Mouse (Mus musculus): ENCODE measurements around the gene Wdr62. TPM values are rescaled to one million over a fixed set of nuclear protein-coding genes. Genes with fewer than 3 reads are reported as not detected.
"Not testable (repeated sequence)": the region's sequence is repeated elsewhere in the genome, so short reads cannot be mapped to it uniquely, and the experiment has no call there.

Wdr62 gene
- total RNA-seq, 2 experiments from 2014 or later: 1.8 to 3.8 TPM

DNA sequence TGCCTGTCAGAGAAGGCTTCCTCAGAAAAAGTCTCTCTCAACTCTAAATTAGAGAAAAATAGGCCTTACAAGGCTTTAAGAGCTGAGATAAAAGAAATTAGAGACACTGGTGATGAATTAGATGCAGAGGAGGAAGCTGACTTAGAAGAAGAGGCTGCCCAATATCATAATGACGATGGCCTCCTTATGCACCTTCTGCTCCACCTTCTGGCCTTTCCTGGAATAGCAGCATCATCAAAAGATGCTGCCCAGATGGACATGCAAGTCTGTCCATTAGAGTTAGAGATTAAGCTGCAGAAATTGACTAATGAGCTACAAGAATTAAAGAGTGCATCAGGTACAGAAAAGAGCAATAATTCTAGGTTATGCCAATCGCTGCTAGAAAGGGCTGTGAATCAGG is 74.8 kb downstream of the Wdr62 start:
- no peak for DNase-seq

DNA sequence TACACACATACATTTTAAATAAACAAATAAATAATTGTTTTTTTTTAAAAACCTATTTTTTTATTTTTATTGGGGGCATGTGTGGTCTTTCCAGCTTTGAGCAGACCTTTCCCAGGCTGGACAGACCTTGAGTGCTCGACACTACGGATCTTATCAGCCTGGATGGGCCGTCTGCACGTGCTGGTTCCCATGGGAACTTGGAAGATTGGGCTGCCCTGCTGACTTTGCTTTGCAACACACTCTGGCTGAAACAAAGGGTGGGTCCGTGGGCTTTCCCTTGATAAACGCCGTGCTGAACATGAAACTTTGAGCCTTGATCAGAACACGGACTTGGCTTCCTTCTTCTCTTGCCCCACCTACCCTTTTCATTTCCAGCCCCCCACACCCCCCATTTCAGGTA is 75.8 kb downstream of the Wdr62 start:
- DNase-seq: no peak

DNA sequence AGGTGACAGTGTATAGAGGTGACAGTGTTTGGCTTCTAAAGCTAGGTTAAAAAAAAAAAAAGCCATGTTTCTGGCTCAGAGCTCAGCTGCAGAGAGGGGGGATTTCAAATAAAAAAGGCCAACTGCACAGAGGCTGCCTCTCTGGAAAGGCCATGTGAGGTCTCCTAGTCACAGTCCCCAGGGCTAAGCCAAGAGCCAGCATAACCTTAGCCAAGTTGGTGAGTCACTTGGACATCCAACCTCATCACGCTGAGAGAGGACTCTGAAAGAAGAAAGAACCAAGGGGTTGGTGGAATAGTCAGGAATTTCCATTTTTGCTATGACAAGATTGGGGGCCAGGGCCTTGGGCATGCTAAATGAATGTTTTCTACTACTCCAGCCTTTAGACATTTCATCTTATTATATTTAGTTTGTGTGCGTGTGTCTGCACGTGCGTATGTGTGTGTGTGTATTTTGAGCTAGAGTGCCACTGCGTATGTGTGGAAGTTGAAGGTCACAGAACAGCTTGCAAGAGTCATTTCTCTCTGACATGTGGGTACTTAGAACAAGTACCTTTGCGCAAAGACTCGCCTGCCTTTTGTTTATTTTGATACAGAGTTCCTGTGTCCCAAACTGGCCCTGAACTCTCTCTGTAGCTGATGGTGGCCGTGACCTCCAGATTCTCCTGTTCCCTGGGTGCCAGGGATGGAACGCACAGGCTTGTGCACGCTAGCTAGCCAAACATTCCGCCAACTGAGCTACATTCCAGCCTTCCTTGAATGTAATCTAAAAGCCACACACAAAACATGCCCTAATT is 77.1 kb downstream of the Wdr62 start:
- DNase-seq: peak; percentile 78

DNA sequence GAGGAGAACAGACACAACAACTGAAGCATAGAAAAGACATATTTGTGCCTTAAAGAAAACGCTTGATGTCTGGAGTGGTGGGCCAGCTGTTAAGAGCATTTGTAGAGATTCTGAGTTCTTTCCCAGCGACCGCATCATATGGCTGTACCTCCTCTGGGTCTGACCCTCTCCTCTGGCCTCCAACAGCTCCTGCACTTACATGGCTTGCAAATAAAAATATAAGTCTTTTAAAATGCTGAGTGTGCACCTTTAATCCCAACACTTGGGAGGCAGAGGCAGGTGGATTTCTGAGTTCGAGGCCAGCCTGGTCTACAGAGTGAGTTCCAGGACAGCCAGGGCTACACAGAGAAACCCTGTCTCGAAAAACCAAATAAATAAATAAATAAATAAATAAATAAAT is 79.6 kb downstream of the Wdr62 start:
- not testable (repeated sequence) for DNase-seq

DNA sequence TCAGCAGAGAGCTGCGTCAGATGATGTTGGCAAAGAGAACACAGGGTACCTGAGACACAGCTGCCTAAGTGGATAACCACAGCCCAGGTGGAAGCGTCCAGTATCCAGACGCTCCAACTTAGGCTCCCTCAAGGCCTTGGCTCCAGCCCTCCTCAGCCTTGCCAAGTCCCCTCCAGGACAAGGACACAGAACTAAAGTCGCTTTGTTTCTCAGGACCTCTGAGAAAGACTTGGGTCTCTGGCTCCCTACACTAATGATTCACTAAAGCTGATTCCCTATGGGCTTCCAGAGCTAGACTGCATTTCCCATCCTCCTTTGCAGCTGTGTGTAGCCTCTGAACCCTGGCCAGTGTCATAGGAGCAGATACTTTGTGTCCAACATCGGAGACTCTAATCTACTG is 80.0 kb downstream of the Wdr62 start:
- no peak for DNase-seq

DNA sequence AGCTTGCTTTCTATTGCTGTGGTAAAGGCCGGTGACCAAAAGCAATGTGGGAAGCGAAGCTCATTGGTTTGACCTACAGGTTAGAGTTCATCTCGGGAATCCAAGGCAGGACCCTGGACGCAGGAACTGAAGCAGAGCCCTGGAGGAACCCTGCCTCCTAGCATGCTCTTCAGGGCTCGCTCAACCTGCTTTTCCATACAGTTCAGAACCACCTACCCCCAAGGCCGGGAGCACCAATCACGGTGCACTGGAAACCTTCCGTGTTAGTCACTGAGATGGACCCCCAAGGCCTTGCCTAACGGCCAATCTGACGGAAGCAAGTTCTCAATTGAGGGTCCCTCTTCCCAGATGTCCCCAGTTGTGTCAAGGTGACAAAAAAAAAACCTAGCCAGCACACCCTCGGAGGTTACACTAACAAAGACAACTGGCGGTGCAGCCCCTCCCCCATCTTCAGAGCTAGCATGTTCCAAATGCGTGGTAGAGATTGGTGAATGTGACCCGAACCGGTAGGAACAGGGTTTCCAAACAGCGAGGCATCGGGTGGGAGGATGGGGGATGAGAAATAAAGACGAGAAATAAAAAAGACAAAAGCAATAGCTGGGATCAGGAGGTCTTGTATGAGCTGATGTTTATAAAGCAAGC is 80.6 kb downstream of the Wdr62 start:
- DNase-seq: no peak

DNA sequence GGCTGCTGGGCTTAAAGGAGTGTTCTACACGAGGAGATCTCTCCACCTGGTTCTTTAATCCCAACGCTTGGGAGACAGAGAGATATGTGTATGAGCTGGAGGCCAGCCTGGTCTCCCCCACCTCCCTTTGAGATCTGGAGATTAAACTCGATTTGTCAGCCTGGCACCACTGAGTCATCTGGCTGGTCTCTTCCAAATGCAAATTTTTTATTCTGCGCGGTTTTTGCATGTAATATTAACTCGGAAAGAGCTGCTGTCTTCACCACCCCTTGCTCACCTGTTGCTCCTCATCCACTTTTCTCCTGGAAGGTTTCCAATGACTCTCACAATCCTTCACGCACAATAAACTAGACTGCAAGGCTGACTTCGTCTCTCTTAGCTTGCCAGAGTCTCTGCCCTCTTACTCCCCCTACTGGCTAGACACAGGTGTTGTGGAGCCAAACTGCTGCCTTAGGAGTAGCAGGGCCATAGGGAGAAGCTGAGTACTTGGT is 81.7 kb downstream of the Wdr62 start, which contains the start of gene Capns1:
Gene Capns1 (minus strand): TSS at position 331 of the 491 bp plus-strand sequence.
- DNase-seq: no peak

DNA sequence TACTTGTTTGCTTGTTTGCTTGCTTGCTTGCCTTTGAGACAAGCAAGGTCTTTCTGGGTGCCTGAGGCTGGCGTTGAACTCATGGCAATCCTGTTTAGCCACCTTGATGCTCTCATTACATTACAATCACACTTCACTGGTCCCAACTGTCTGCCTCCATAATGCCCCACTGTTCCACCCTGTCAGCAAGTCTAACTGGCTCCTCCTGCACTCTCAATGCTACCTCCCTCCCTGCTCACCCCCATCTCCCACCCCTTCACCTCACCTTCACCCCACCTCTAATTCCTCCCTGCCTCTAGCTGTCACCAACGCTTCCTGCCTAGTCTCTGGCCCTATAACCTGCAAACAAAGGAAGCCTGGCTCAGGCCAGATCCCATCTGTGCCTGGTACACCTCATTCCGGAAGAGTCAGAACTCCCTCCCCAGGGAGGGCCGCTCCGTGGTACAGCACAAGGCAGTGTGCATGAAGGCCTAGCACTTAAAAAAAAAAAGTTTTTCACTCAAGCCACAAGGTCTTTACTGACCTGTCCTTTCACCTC is 82.6 kb downstream of the Wdr62 start:
- no peak for DNase-seq

DNA sequence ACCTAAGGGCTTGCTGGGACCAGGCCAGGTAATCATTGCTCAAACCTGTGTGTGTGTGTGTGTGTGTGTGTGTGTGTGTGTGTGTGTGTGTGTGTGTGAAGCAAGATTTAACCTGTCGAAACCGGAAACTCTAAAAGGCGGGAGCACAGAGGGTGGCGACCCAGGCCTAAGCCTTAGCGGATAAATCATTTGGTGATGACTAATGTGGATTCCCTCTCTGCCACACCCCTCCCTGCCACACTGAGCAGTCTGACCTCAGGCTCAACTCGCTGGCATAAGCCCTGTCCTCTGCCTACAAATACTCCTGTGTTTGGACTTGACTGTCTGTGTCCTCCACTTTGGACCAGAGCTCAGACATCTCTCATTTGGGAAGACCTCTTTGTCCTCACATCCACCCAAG is 84.0 kb downstream of the Wdr62 start:
- DNase-seq: no peak

DNA sequence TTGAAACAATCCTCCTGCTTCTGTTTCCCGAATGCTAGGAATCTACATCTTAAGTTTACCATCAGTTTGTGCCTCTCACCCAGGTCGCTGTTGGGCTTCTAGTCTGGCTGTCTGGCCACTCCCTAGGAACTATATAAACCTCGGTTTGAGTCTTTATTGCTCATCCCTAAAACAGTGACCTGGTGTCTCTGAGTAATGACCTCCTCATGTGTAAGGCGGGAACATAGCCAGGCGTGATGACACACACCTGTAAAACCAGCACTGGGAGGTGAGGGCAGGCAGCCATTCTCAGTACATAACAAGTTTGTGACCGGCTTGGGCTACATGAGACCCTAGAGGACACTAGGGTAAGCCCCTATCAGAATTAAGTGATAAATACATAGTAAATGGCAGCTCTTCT is 84.8 kb downstream of the Wdr62 start:
- DNase-seq: no peak

DNA sequence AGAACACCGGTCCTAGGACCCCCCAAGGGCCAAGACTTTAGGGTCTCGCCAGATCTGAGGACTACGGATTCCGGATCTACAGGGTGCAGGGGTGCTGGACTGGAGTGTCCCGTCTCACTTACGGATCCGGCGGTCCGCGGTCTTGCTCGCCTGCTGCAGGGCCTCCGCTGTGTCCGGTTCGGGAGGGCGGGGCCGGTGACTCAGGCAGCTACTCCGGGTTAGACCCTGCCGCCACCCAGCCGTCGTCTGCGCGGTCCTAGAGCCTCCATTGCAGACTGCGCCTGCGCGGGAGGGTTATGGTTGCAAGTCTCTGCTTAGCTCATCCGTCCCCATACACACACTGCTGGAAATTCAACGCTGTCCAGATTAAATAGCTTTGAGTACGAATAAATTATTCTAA is 85.3 kb downstream of the Wdr62 start:
- peak; percentile 94 for DNase-seq

DNA sequence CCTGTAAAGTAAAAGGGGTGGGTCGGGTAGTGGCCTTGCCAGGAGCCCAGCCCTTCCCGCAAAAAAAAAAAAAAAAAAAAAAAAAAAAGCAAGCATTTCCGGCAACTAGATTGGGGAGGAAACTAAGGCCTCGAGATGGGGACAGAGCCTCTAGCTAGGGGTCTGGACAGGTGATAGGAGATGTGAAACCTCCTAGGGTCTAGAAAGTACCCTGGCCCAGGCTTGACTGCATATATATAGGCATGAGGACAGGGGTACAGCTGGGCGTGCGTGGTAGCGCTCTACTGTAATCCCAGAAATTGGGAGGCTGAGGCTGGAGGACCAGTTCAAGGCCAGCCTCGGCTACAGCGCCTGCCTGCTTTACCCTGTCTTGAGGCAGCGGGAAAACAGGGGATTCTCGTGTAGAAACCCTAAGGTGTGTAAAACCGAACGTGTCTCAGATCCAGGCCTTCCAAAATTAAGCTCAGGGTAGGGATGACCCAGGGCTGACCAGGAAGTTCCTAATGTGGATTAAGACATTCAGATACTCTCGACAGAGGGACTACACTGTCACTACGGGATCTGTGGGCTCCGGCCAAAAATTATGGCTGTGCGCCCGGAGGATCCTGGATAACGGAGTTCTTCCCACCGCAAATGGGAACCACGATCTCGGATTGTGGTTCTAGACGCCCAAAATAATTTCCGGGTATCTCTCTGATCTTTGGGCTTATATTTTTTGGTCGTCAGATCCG is 86.0 kb downstream of the Wdr62 start:
- DNase-seq: no peak

DNA sequence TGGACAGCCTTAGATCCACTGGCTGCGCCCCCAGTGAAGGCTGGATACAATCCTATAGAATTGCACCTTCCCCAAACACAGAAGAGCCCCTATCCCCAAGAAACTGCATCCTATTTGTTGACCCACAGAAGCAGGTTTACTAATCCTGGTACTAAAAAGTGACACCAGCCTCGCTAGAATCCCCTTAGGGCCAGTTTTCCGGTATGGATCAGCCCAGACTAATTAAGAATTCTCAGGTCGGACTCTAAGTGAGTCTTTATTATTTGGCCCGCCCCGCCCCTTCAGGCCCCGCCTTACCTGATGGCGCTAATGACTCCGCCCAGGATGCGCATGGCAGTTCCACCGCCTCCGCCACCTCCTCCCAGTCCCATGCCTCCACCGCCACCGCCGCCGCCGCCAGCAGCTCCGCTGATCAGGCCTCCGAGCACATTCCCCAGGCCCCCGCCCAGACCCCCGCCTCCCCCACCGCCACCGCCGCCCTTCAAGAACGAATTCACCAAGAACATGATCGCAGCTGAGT is 86.6 kb downstream of the Wdr62 start:
- peak; percentile 77 for DNase-seq

DNA sequence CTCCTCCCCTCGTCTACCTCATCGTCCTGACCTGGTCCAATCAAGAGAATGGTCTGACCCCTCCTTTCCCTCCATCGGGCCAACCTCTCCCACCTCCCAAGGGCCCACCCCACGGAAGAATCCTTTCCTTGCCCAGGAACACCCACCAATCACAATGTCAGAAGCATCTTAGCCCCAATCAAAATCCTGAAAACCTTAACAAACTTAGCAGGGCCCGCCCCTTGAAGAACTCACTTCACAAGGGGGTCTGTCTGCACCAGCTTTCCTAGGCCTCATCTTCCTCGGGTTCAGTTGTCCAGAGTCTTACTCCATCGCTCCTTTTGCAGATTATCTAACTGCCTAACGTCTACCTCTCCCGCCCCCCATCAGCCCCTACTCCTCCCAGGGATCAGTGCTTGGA is 87.2 kb downstream of the Wdr62 start:
- no peak for DNase-seq

DNA sequence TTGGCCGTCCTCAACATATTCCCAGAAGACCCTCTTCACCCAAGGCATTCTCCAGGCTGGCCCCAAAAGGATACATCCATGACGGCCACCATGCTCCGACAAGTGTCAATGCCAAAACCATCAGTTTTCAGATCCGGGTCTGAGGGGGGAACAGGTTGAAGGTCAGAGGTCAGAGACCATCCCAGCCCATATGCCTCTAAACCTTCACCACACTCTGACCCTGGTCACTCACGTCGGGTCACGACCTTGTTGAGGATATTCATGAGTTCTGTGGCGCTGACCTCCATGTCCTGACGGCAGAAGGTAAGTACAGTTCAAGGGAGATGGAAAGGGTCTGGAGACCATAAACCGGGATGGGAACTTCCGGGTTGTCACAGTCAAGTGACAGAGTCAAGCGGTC is 88.1 kb downstream of the Wdr62 start:
- DNase-seq: no peak

Other genes starting within 250 kb of the Wdr62 start
- 1 to 10 TPM; 1.2 to 2.0 TPM for gene Zfp14, start 229.0 kb downstream of the Wdr62 start, total RNA-seq (2021)
- gene Zfp82, start 207.5 kb downstream of the Wdr62 start, total RNA-seq (2021): 1 to 10 TPM; 1.5 to 1.7 TPM
- not detected for gene Gm26920, start 190.0 kb downstream of the Wdr62 start, total RNA-seq (2021)
- 1 to 10 TPM; 1.6 to 2.3 TPM for gene Zfp566, start 189.9 kb downstream of the Wdr62 start, total RNA-seq (2021)
- 10 to 100 TPM; 24.1 to 24.4 TPM for gene Zfp260, start 185.6 kb downstream of the Wdr62 start, total RNA-seq (2021)
- 1 to 10 TPM; 1.0 to 1.1 TPM for gene Zfp382, start 158.5 kb downstream of the Wdr62 start, total RNA-seq (2021)
- 10 to 100 TPM; 21.4 to 28.0 TPM for gene Zfp146, start 110.7 kb downstream of the Wdr62 start, total RNA-seq (2021)
- gene Cox7a1, start 96.3 kb downstream of the Wdr62 start, total RNA-seq (2021): 1,000 to 10,000 TPM; 1,093 to 1,260 TPM
- 100 to 1,000 TPM; 201 to 255 TPM for gene Capns1, start 81.6 kb downstream of the Wdr62 start, total RNA-seq (2021)
- 10 to 100 TPM; 50.8 to 58.9 TPM for gene Polr2i, start 48.5 kb downstream of the Wdr62 start, total RNA-seq (2021)
- 10 to 100 TPM; 25.0 to 25.9 TPM for gene Tbcb, start 48.1 kb downstream of the Wdr62 start, total RNA-seq (2021)
- gene Ovol3, start 44.7 kb downstream of the Wdr62 start, total RNA-seq (2021): not detected
- under 1 TPM in 1 of 2 experiments, not detected in 1; 0.20 TPM for gene Thap8, start 325 bp downstream of the Wdr62 start, total RNA-seq (2021)
- gene Clip3, start 11.3 kb upstream of the Wdr62 start, total RNA-seq (2021): 10 to 100 TPM in 1 of 2 experiments, 1 to 10 TPM in 1; 4.2 to 10.6 TPM
- gene Alkbh6, start 28.3 kb upstream of the Wdr62 start, total RNA-seq (2021): 10 to 100 TPM; 18.6 to 18.8 TPM
- 1 to 10 TPM; 1.2 to 1.4 TPM for gene Syne4, start 34.4 kb upstream of the Wdr62 start, total RNA-seq (2021)
- under 1 TPM; 0.31 to 0.46 TPM for gene E130208F15Rik, start 41.3 kb upstream of the Wdr62 start, total RNA-seq (2021)
- gene Sdhaf1, start 43.5 kb upstream of the Wdr62 start, total RNA-seq (2021): 1 to 10 TPM; 6.5 to 7.3 TPM
- gene Lrfn3, start 82.4 kb upstream of the Wdr62 start, total RNA-seq (2021): 1 to 10 TPM; 2.5 to 2.6 TPM
- 1 to 10 TPM; 5.8 to 6.5 TPM for gene Tyrobp, start 133.3 kb upstream of the Wdr62 start, total RNA-seq (2021)
- gene Hcst, start 139.4 kb upstream of the Wdr62 start, total RNA-seq (2021): not detected
- gene Nfkbid, start 141.3 kb upstream of the Wdr62 start, total RNA-seq (2021): under 1 TPM in 1 of 2 experiments, not detected in 1; 0.27 TPM
- gene Aplp1, start 165.1 kb upstream of the Wdr62 start, total RNA-seq (2021): under 1 TPM; 0.72 to 0.95 TPM
- gene Kirrel2, start 177.3 kb upstream of the Wdr62 start, total RNA-seq (2021): not detected
- gene Nphs1, start 177.9 kb upstream of the Wdr62 start, total RNA-seq (2021): not detected
- gene Prodh2, start 213.2 kb upstream of the Wdr62 start, total RNA-seq (2021): not detected